Mouse (Mus musculus): ENCODE measurements around the gene BC029722. TPM values are rescaled to one million over a fixed set of nuclear protein-coding genes. Genes with fewer than 3 reads are reported as not detected.
"Not testable (repeated sequence)": the region's sequence is repeated elsewhere in the genome, so short reads cannot be mapped to it uniquely, and the experiment has no call there.

BC029722 gene
- polyA plus RNA-seq, 1 experiment, result 35.2 TPM

DNA sequence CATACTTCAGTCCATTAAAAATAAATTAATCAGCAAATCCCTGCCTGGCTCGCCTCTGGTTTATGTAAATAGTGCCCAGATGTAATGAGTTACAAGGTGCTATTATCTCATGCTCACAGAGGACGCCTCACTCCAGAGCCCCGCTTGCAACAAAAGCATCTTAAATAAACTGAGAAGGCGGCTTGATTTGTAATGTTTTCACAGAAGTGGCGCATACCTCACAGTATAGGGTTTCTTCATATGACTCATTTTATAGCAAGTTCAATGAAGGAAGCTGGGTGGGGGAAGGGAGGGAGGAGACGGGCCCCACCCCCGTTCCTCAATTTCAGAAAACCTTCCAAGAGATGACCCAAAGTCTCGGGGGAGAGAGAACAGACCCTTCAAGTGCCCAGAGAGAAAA is 27.7 kb upstream of the BC029722 start:
- peak overlapping the region; percentile 20; the same call in 1 of the 2 replicates for H3K27ac ChIP-seq (ENCODE audit: insufficient read depth, low read length)
- H3K4me3 ChIP-seq (ENCODE audit: insufficient read depth, low read length), result no peak overlapping the region
- peaks cover 14% of the 10 kb centered on the region for H3K4me1 ChIP-seq (ENCODE audit: control insufficient read depth, insufficient read depth, low read length)
- TF ChIP-seq POLR2A (IDR thresholded peaks at IDR 0.05; ENCODE audit: low read depth, low read length), result no peak
- TF ChIP-seq CTCF (IDR thresholded peaks at IDR 0.05; ENCODE audit: borderline replicate concordance, insufficient read depth, low read length), result no peak

DNA sequence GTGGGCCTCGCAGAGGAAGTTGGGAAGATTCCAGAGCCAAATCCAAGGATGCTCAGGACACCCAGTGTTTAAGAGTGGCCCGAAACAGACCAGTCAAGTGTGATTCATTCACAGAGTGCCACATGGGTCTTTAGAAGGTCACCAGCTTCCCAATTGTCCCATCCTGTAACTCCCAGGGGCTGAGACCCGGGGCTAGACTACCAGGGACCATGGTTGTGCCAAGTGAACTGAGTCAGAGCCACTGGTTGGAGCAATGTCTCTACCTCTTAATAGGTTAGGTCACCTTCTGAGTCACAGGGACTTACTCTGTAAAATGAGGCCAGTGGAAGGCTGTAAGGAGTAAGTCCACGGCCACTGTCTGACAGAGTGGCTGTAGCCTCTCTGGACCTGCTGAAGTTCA is 19.7 kb upstream of the BC029722 start:
- Histone ChIP-seq H3K4me1 (ENCODE audit: control insufficient read depth, insufficient read depth, low read length) (no peaks in the 10 kb centered on the region), H3K4me3 (ENCODE audit: insufficient read depth, low read length) (no peak overlapping the region), H3K27ac (ENCODE audit: insufficient read depth, low read length) (no peak overlapping the region)
- TF ChIP-seq CTCF (IDR thresholded peaks at IDR 0.05; ENCODE audit: borderline replicate concordance, insufficient read depth, low read length) (no peak), POLR2A (IDR thresholded peaks at IDR 0.05; ENCODE audit: low read depth, low read length) (no peak)

- no peak overlapping the region for H3K27ac ChIP-seq (ENCODE audit: insufficient read depth, low read length)
- H3K4me1 ChIP-seq (ENCODE audit: control insufficient read depth, insufficient read depth, low read length), result no peaks in the 10 kb centered on the region
- TF ChIP-seq POLR2A (IDR thresholded peaks at IDR 0.05; ENCODE audit: low read depth, low read length) (no peak), CTCF (IDR thresholded peaks at IDR 0.05; ENCODE audit: borderline replicate concordance, insufficient read depth, low read length) (no peak)
- H3K4me3 ChIP-seq (ENCODE audit: insufficient read depth, low read length), result no peak overlapping the region
Observed at GRCm38 (mm10) chr2:155837961-155838360, 18.7 kb upstream of the BC029722 start.

GRCm38 (mm10) chr2:155834732-155835131 is 15.5 kb upstream of the BC029722 start, which contains the start of gene Fam83c:
TSS of gene Fam83c (minus strand) at chr2:155834854.
- no peak within 1 kb of the TSS for H3K27ac ChIP-seq (ENCODE audit: insufficient read depth, low read length)
- H3K4me1 ChIP-seq (ENCODE audit: control insufficient read depth, insufficient read depth, low read length), result no peaks in the 10 kb centered on the region
- TF ChIP-seq CTCF (IDR thresholded peaks at IDR 0.05; ENCODE audit: borderline replicate concordance, insufficient read depth, low read length) (no peak), POLR2A (IDR thresholded peaks at IDR 0.05; ENCODE audit: low read depth, low read length) (no peak)
- H3K4me3 ChIP-seq (ENCODE audit: insufficient read depth, low read length), result no peak within 1 kb of the TSS

DNA sequence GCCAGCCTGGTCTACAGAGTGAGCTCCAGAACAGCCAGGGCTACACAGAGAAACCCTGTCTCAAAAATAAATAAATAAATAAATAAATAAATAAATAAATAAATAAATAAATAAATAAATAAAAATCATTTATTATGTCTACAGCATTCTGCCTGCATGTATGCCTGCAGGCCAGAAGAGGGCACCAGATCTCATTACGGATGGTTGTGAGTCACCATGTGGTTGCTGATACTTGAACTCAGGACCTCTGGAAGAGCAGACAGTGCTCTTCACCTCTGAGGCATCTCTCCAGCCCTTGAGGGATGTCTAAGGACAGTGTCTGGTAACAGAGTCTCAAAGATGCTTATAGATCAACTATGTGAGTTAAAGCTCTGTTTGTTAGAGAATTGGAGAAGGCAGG is 12.9 kb upstream of the BC029722 start:
- not testable (repeated sequence) for H3K4me1 ChIP-seq (ENCODE audit: control insufficient read depth, insufficient read depth, low read length); H3K4me3 ChIP-seq (ENCODE audit: insufficient read depth, low read length); H3K27ac ChIP-seq (ENCODE audit: insufficient read depth, low read length)

GRCm38 (mm10) chr2:155831302-155831701 is 12.1 kb upstream of the BC029722 start:
- no peaks in the 10 kb centered on the region for H3K4me1 ChIP-seq (ENCODE audit: control insufficient read depth, insufficient read depth, low read length)
- H3K27ac ChIP-seq (ENCODE audit: insufficient read depth, low read length), result no peak overlapping the region
- no peak for TF ChIP-seq POLR2A (IDR thresholded peaks at IDR 0.05; ENCODE audit: low read depth, low read length)
- no peak for TF ChIP-seq CTCF (IDR thresholded peaks at IDR 0.05; ENCODE audit: borderline replicate concordance, insufficient read depth, low read length)
- no peak overlapping the region for H3K4me3 ChIP-seq (ENCODE audit: insufficient read depth, low read length)

GRCm38 (mm10) chr2:155830841-155831240 is 11.6 kb upstream of the BC029722 start:
- TF ChIP-seq POLR2A (IDR thresholded peaks at IDR 0.05; ENCODE audit: low read depth, low read length), result no peak
- TF ChIP-seq CTCF (IDR thresholded peaks at IDR 0.05; ENCODE audit: borderline replicate concordance, insufficient read depth, low read length), result no peak
- H3K4me3 ChIP-seq (ENCODE audit: insufficient read depth, low read length), result no peak overlapping the region

DNA sequence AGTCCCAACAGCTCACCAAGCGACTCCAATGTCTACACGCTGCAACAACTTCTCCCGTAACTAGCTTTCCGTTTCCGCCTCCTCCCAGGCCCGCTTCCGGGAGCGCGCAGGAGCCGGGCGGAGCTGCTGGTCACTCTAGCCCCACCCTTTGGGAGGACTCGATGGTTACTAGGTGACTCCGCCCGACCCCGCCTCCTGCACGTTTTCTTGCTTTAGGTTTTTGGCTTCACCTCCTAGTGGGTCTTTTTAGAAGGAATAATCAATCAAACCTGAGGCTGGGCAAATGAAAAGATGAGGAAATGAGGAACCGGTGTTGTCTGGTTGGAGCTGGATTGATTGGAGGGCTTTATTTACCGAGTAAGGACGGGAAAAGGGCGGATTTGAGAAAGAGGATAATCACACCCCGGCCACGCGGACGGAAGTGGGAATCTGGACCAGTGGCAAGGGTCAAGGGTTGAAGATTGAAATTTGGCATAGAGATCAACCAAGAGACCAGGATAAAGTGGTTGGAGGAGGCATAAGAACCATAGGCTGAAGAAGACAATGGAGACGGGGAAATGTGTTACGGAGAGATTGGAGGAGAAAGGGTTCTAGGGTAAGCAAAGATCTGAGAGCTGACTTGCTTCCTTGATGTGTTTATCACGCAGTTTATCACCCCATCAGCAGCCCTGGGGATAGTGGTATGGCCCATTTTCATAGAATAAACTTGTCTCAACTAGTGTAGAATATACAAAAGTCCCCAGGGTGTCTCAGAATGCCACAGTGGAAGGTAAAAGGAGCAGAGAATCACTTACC is 7.6 kb upstream of the BC029722 start, which contains the start of gene Eif6:
Eif6 (minus strand) TSS at position 296 of the 795 bp plus-strand sequence.
- Histone ChIP-seq H3K4me3 (ENCODE audit: insufficient read depth, low read length) (peak within 1 kb of the TSS; percentile 92), H3K4me1 (ENCODE audit: control insufficient read depth, insufficient read depth, low read length) (no peaks in the 10 kb centered on the region)

More at GRCm38 (mm10) chr2:155830841-155831240, 11.6 kb upstream of the BC029722 start:
- Histone ChIP-seq H3K4me1 (ENCODE audit: control insufficient read depth, insufficient read depth, low read length) (no peaks in the 10 kb centered on the region), H3K27ac (ENCODE audit: insufficient read depth, low read length) (no peak overlapping the region)

GRCm38 (mm10) chr2:155825904-155826629 is 6.8 kb upstream of the BC029722 start:
- TF ChIP-seq CTCF (IDR thresholded peaks at IDR 0.05; ENCODE audit: borderline replicate concordance, insufficient read depth, low read length) (no peak), POLR2A (IDR thresholded peaks at IDR 0.05; ENCODE audit: low read depth, low read length) (peak; percentile 50; the same call in 1 of the 2 replicates)
- H3K4me1 ChIP-seq (ENCODE audit: control insufficient read depth, insufficient read depth, low read length), result no peaks in the 10 kb centered on the region
- peak overlapping the region; percentile 76 for H3K27ac ChIP-seq (ENCODE audit: insufficient read depth, low read length)
- peak overlapping the region; percentile 92 for H3K4me3 ChIP-seq (ENCODE audit: insufficient read depth, low read length)

More for the DNA sequence above, 7.6 kb upstream of the BC029722 start, which contains the start of gene Eif6:
- peak within 1 kb of the TSS; percentile 76 for H3K27ac ChIP-seq (ENCODE audit: insufficient read depth, low read length)
- TF ChIP-seq CTCF (IDR thresholded peaks at IDR 0.05; ENCODE audit: borderline replicate concordance, insufficient read depth, low read length) (no peak), POLR2A (IDR thresholded peaks at IDR 0.05; ENCODE audit: low read depth, low read length) (peak; percentile 89)

GRCm38 (mm10) chr2:155823722-155824121 is 4.5 kb upstream of the BC029722 start:
- TF ChIP-seq CTCF (IDR thresholded peaks at IDR 0.05; ENCODE audit: borderline replicate concordance, insufficient read depth, low read length) (no peak), POLR2A (IDR thresholded peaks at IDR 0.05; ENCODE audit: low read depth, low read length) (no peak)
- Histone ChIP-seq H3K27ac (ENCODE audit: insufficient read depth, low read length) (no peak overlapping the region), H3K4me1 (ENCODE audit: control insufficient read depth, insufficient read depth, low read length) (peaks cover 7% of the 10 kb centered on the region; the same call in 1 of the 2 replicates), H3K4me3 (ENCODE audit: insufficient read depth, low read length) (no peak overlapping the region)
